Mouse (Mus musculus): ENCODE results near the gene Kdm7a.

Kdm7a gene

GRCm38 (mm10) chr6:39206581-39207461, at the start of gene Kdm7a:
TSS of gene Kdm7a (minus strand) at chr6:39206789.
- peak; percentile 83 for DNase-seq

- no peak for DNase-seq
Observed at GRCm38 (mm10) chr6:39255271-39255670, 48.7 kb upstream of the Kdm7a start.

GRCm38 (mm10) chr6:39250055-39250454, 43.5 kb upstream of the Kdm7a start:
- no peak for DNase-seq

GRCm38 (mm10) chr6:39249176-39249770, 42.7 kb upstream of the Kdm7a start:
- no peak for DNase-seq

GRCm38 (mm10) chr6:39244066-39244465, 37.5 kb upstream of the Kdm7a start:
- no peak for DNase-seq

- DNase-seq: peak; percentile 28
Observed at GRCm38 (mm10) chr6:39243511-39243961, 36.9 kb upstream of the Kdm7a start.

- DNase-seq: peak; percentile 81
Observed at GRCm38 (mm10) chr6:39242718-39243471, 36.3 kb upstream of the Kdm7a start.

GRCm38 (mm10) chr6:39241421-39241891, 34.9 kb upstream of the Kdm7a start:
- no peak for DNase-seq

GRCm38 (mm10) chr6:39240956-39241355, 34.4 kb upstream of the Kdm7a start:
- DNase-seq: no peak

GRCm38 (mm10) chr6:39237887-39238286, 31.3 kb upstream of the Kdm7a start:
- DNase-seq: no peak

GRCm38 (mm10) chr6:39232617-39233016, 26.0 kb upstream of the Kdm7a start:
- no peak for DNase-seq

- DNase-seq: no peak
Observed at GRCm38 (mm10) chr6:39230664-39231063, 24.1 kb upstream of the Kdm7a start.

GRCm38 (mm10) chr6:39226610-39226955, 20.0 kb upstream of the Kdm7a start:
- no peak for DNase-seq

- no peak for DNase-seq
Observed at GRCm38 (mm10) chr6:39225876-39226609, 19.5 kb upstream of the Kdm7a start.

GRCm38 (mm10) chr6:39223328-39223885, 16.8 kb upstream of the Kdm7a start:
- DNase-seq: no peak

GRCm38 (mm10) chr6:39222487-39222886, 15.9 kb upstream of the Kdm7a start:
- DNase-seq: no peak

- no peak for DNase-seq
Observed at GRCm38 (mm10) chr6:39217961-39218360, 11.4 kb upstream of the Kdm7a start.

GRCm38 (mm10) chr6:39217138-39217537, 10.5 kb upstream of the Kdm7a start:
- DNase-seq: no peak

GRCm38 (mm10) chr6:39214949-39215606, 8.5 kb upstream of the Kdm7a start:
- DNase-seq: peak; percentile 11

- no peak for DNase-seq
Observed at GRCm38 (mm10) chr6:39209677-39210076, 3.1 kb upstream of the Kdm7a start.

- no peak for DNase-seq
Observed at GRCm38 (mm10) chr6:39208181-39208580, 1.6 kb upstream of the Kdm7a start.
